Mouse (Mus musculus): ENCODE measurements at regions not wholly inside any gene's neighbourhood (a gene's known extent, or its start where the extent isn't known, plus 50 kb on each side); places are given as distances from the start of the nearest gene placed in this dataset.

DNA sequence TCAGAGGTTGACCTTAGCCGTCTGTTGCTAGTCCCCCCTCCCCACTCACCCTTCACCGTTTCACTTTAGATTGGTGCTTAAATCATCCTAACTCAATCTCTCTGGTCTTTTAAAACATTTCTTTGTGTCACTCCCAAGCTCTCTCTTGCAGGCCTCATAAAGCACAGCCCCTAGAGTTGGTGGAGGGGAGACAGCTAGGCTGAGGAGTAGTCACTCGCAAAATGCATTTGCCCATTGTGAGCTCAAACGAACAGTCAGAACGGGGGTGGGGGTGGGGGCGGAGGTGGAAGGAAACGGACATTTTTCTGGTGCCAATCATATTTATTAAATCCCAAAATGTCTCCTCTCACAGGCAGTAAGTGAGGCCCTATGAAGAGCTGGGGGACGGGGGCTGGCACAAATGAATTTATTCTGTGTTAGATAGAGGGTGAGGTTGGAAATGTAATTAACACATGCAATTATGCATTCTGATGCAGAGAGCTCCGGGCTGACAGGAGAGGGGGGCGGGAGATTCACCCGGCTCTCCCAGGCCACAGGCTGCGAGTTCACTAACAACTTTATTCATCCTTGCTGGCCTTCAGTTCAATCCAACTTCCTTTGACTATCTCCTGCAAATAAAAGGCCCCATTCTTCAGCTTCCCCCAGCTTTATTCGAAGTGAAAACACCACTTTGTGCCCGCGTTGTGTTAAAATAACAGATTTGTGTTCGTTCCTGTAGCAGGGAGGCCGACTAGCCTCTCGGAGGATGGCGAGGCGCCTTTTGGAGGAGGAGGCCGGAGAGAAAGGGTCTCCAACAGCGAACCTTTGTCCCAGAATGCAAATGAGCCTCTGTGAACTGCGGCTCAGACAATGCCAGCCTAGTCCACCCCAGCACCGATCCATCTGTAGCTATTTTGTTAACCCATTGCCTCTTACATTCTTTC, 223.7 kb upstream of the Irx5 start:
- DNase-seq (ENCODE audit: low read depth, low spot score): peak; percentile 96

DNA sequence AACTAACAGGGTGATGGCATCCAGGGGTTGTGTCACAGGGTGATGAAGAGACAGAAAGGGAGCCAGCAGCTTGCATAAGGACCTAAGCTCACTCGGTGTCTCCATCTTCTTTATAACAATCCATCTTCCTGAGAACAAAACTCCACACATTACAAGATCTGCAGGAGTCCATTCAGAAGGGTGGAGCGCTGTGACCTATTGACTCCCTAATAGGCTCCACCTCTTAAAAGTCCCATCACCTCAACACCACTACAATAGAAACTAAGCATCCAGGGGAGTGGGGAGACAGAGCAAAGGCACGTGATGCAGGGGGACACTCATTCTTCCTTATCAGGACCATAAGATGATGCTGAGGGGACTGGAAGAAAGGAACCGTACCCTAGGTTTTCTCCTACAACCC, 224.5 kb upstream of the Irx5 start:
- peak; percentile 82 for DNase-seq (ENCODE audit: low read depth, low spot score)

DNA sequence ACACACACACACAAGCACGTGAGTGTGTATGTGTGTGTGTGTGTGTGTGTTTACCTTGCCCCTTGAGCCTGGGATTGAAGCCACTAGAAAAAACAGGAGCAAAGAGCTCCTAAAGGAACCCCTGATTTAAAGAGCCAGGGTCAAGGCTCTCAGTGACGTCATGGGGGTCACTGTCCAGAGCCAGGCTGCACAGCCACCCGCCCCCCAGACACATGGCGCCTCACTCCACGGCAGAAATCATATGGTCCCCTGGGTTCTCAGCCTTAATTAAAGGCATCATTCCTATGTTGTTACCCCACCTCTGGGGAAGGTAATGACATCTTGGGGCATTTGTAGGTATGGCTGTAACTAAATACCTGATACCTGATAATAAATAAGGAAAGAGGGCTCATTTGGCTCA, 224.9 kb upstream of the Irx5 start:
- DNase-seq (ENCODE audit: low read depth, low spot score): peak; percentile 6

DNA sequence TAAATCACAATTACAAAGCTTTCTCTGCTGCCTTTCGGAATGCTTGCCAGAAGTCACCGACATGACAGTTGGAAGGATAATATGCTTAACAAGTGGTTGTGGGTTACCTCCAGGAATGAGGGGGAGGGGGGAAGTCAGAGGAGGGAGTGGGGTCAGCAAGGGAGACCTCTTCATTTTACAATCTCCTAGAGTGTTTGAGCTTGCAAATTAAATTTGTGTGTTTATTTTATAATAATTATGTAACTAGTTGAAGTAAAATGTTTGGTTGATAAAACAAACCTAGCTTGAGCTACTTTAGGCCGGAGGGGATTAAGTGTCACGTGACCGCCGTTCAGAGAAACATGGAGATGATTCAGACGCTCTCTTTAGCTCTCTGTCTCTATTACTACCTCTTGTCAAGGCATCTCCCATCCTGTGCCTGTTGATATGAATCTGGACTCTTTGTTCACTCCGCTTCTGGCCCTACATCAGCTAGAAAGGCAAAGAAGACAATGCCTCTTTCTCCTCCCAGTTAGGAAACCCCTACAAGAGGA, 227.3 kb upstream of the Irx5 start:
- no peak for DNase-seq (ENCODE audit: low read depth, low spot score)

DNA sequence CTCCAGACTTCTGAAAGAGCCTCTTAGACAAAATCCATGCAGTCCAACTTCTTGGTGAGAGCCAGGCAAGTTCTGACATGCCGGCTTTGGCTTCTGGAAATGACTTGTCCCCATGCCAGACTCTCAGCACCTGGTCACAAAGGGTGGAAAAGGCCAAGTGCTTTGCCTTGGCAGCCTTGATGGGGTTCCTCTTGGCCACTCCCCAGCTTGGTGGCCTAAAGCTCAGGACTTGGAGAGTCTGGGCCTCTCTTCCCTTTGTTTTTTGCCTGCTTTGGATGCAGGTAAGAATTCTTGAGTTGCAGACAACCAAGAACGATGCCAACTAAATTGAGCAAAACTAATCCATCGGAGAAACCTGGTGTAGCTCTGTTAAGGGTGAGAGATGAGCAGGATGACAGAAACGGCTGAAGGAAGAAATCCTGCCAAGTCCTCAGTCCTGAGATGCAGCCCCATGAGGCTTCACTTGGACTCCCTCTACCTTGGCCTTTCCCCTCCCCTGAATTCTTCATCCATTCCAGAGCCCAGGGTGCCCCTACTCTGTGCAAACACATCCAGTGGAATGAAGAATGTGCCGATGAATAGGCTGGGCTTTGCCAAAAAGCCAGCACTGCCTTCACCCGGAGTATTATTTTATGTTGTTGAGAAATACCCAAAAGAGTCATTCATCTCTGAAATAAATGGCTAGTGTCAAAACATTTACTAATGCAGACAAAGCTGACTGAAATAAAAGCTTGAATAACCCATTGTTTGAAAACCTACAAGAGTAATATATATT, 228.0 kb upstream of the Irx5 start:
- DNase-seq (ENCODE audit: low read depth, low spot score): no peak

DNA sequence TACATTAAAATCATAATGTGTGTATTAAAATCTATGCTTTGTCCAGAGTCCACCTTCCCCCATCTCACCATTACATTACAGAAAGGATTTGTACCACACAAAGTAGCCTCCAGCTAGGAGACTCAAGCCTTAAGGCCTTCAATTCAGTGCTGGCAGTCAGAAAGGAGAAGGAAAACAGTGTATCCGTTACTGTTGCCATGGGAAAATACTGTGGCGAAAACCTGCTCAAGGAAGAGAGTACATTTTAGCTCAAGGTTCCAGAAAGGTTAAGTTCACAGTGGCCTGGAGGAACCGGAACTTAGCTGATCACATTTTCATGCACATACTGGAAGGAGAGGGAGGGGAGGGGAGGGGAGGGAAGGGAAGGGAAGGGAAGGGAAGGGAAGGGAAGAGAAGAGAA, 231.8 kb upstream of the Irx5 start:
- peak; percentile 56 for DNase-seq (ENCODE audit: low read depth, low spot score)

DNA sequence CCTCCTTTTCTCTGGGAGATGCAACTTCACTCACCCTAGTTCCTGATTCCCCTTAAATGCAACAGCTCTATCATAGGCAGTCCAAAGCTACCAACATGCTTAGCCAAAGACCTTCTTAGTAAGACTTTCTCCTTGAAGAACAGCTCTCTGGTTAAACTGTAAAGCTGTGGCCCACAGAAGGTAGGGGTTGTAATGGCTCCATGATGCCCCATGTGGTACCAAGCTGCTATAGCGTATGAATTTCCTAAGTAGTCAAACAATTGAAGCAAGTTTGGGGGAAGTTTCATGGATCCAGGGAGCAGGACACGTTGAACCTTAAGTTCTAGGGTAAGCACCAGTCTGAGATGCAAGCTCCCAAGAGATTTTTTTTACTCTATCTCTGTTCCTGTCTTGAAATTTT, 236.1 kb upstream of the Irx5 start:
- peak; percentile 31 for DNase-seq (ENCODE audit: low read depth, low spot score)

DNA sequence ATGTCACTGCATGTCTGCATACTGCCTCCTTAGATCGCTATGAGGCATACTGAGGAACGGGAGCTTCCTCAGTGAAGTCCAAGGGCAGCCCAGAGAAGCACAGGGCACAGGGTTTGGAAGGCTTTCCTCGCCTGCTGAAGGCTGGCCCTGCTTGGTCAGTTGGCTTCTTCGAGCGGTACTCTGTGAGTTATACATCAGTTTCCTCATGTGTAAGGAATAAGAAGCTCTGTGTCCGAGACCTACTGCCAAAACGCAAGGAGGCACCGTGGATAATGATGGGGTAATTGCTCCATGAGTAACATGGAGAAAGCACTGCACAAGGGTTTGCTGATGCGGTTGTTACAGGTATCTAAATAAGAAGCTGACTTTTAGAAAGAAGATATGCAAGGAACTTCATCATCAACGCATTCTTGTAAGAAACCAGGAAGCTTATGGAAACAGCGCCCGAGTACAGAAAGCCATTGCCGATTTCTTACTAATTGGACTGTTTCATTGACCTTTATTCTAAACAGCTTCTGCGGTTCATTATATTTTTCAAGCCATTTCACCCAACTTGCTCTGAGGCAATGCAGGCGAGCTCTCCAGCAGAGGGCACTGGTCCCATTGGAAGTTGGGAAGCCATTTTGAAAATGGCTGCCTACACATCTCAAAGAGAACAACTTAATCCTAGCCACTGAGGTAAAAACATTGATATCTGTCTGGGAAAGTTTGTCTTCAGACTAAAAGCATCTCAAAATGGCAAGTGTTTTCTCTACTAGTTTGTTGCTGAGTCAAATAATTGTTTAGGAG, 241.8 kb upstream of the Irx5 start:
- DNase-seq (ENCODE audit: low read depth, low spot score): peak; percentile 59

DNA sequence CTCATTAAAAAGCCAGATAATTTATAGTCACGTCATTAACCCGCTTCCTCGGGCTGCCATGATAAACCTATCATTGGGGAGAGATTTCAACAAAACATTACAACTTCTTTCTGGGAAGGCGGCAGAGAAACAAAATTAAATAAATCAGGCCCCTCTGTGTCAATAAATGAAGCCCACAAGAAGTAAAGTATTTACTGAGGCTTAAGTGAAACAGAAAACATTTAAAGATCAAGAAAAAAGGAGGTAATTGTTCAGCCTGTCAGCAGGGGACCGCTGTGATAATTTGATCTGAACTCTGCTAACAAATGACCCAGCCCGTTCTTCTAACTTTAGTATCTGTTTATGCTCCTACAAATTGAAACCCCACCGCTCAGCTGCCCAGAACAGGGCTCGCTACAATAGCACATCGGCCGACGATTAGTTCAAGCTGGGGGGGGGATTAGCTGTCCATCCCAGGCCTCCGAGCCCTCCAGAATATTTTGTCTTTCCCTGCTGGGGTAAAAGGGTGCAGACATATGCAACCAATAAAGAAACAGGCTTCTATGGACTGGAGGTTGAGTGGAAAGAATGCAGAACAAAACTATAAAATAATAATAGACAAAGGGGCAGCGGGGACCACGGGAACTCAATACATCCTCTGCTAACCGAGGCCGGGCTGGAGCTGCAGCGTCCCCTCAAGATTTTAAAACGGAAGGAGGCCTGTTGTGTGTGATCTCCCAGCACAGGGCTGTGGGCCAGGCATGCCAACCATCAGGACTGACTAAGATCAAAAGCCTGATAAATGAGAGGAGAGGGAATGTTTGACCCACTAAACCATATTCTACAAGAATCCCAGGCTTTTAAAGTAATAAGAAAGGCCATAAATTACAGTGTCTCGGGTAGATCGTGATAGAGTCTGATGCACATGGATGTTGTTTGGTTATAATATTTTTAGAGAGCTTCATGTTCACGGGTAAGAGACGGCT, 242.8 kb upstream of the Irx5 start:
- no peak for DNase-seq (ENCODE audit: low read depth, low spot score)

DNA sequence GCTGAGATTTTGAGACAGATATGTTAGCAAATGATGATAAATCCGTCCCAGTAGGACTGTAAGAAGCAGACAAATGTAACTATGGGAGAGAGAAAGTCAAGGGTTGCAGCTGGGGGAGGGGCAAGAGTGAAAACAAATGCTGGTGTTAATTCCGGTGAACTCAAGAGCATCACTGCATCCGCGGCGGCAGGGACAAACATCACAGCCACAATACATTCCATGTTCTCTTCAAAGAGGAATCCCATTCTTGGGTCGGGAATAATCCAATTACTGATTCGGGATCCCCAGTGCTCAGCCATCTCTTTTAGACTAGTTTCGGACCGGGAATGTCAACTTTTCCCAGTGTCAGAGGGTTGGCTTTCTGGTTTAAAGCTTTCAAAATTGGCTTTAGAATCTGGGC, 243.5 kb upstream of the Irx5 start:
- DNase-seq (ENCODE audit: low read depth, low spot score): peak; percentile 13

DNA sequence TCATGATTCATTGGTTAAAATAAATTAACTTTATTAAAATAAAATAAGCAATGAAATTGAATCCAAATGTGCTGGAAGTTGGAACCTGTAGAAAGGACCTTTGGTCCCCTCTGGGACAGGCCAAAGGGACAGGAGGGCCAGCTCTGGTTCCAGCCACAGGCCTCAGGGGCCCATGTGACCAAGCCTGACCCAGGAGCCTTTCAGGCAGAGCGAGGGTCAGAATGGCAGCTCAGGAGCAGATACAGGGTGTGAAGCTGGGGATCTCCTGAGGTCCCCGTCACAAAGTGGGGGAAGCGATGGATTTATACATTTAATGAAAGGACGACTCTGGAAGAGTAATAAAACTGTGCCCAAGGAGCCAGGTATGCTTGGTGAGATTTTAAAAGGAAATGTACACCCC, 244.0 kb upstream of the Irx5 start:
- no peak for DNase-seq (ENCODE audit: low read depth, low spot score)

DNA sequence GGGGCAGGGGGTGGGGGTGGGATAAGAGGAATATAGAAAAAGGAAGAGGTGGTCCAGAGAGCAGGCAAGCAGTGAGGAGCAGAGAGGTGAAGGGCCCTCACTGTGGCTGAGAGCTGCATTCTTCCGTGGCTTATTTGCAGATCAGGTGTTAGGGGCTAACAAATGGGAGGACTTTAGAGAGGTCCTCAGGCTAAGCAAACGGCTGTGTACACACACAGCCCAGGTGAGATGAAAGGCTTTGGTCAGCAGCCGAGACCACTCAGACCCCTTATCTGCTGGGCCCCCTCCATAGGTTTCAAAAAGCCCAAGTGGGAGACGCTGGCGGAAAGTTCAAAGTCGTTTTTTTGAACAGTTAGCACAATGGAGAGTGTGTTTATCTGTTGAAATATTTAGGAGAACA, 252.9 kb upstream of the Irx5 start:
- no peak for DNase-seq (ENCODE audit: low read depth, low spot score)

DNA sequence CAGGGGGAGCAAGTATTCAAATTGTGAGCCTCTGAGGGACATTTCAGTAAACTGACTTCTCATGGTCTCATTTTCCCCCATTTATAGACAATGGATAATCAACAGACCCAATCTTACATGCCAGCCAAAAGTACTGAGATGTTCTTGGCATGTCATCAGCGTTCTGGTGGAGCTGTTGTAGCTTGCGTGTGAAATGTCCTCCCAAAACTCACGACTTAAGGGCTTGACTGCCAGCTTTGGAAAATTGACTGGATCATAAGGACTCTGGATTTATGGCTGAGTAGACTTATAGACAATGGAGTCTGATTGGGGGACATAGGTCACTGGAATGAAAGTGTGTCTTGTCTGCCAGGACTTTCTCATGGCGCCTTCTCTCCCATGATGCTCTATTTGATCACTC, 254.9 kb upstream of the Irx5 start:
- no peak for DNase-seq (ENCODE audit: low read depth, low spot score)

DNA sequence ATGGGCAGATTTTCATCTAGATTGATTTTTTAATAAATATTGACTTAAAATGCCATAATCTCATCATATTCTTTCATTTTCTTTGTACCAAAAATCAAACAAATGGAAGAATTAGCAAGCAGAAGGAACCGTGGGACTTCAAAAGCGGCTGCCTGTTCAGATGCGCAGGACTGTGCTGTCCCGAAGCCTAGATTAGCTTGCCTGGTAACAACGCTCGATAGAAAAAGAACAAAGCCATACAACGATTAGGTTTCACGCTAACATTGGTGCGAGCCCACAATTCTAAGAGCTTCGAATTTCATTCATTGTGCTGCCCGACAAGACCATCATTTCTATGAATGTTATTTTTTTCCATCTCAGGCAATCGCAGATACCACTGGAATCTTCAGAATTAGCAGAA, 262.1 kb upstream of the Irx5 start:
- no peak for DNase-seq (ENCODE audit: low read depth, low spot score)

DNA sequence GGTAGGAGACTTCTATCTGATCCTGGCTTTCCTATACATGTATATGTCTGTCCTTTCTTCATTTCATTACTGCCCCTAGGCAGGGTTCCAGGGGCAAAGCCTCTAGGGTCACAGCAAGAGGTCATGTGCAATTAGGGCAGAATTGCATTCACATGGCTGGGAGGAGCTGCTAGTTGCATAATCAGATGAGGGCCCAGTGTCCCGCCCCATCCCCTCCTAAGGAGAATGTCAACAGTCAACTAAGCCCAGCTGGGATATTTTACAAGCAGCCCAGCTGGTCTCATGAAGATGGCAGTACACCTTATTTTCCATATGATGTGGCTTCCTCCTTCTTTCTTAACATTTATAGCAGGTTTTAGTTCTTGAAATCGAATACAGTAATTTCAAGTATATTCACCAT, 273.3 kb upstream of the Irx5 start:
- DNase-seq (ENCODE audit: low read depth, low spot score): no peak

DNA sequence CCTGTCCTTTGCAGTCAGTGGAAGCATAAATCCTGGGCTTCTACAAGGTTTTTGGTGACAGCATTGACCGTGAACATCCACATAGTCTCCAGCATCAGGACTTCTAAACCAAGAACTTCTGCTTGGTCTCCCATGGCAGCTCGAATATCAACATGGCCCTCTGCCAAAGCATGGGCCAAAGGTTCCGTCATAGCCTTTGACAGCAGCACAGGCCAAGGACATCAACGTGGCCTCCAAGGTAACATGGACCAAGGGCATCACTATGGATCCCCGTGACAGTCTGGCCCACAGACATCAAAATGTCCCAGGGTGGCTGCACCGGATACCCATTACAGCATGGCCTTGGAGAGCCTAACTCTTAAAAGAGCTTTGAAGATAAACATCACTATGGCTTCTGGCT, 275.5 kb upstream of the Irx5 start:
- DNase-seq (ENCODE audit: low read depth, low spot score): no peak

DNA sequence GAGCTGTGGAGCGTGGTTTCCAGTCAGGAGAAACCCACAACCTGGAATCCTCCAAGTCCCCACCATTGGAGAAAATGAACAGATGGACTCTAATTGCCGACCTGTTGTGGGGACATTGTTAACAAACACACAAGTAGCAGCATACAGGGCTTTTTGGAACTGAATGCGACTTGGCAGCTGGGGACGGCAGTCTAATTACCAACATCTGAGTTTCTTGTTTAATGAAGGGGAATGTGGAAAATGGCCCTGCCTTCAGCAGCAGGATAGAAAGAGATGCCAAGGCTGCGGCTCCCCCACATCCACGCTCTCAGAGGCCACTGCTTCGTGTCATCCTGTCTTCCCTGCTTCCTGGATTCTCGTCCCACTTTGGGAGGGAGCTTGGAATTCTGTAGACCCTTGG, 276.6 kb upstream of the Irx5 start:
- no peak for DNase-seq (ENCODE audit: low read depth, low spot score)

DNA sequence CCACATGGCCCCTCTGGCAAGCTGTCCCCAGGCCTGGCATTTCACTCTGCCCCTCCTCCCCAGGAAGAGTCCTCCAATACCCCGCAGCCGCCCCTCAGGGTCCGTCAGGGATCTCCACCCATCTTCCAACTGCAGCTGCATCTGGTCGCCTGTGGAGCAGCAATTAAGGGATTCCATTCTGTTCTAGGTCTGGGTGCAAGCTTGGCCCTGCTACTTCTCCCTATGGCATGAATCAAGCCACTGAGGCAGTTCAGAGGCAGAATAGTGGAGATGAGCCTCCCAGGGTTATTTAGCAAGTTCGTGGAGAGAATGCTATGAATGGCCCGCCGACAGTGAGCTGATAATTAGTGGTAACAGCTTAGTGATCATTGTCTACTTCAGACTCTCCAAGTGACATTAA, 275.7 kb upstream of the Irx3 start:
- DNase-seq (ENCODE audit: low read depth, low spot score): no peak

DNA sequence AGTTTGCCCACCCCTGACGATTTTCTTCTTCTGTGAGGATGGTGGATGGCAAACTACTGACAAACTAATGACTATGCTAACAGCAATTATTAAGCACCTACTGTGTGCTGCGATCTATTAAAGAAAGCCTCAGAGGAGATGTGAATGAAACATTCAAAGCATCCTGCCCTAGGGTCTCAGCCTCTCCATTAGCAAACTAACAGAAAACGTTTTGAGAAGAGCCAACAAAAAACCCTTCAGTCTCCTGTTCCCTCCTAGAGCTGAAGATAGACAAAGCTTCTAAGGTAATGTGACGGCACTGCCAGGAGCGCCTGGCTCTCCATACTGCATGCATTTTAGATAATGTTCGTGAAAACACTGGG, 270.4 kb upstream of the Irx3 start:
- peak; percentile 41 for DNase-seq (ENCODE audit: low read depth, low spot score)

DNA sequence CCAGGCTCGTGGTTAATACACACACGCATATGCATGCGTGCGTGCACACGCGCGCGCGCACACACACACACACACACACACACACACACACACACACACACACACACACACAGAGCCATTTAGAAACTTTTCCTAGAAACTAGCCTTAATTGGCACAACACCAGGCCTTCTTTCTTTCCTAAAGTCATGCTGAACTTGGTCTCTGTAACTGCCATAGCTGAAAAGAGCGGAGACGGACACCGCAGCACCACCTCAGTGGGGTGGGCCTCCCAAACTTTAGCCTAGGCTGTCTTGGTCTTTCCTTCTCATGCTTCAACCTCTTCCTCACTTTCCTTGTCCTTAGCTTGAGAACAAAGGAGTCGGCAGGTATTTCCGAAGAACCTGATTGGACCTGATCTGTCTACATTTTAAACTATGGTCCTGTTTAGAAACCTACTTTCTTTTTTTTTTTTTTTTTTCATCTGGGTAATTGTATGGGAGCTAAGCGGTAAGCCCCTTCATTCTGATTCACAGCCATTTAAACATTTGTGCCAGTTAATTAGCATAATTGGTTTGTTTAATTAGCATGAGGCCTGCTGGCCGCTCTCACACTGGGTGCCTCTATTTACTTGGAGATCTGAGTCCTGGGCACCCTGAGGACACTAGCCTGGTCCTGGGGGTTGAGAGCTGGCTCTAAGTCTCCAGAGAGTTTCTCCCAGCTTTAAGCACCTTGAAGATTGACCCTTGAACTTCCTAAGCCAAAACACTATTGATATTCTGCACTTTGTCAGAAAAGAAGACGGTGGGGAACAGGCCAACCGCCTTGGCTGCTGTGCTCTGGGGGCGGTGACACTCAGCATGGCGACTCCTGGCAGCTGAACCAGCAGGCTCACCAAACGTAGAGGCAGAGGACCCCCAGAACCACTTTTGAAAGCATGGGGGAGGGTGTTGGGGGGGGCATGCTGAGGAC, 269.7 kb upstream of the Irx3 start:
- DNase-seq (ENCODE audit: low read depth, low spot score): peak; percentile 61
